Mouse (Mus musculus) spleen, adult 2 months (tissue): ENCODE results near the gene Rrnad1. TPM values are rescaled to one million over a fixed set of nuclear protein-coding genes. Genes with fewer than 3 reads are reported as not detected.
A peak's percentile ranks its signal among the peaks of the same experiment; 100 is the strongest.

Source experiments
- DNase-seq, 2 experiments: peaks; one replicate each; pipeline versions ENCODE4 v3.0.0 to v3.0.0-alpha.2; 2012 to 2021; ENCODE audit warnings: low spot score in 2 of 2, low read depth in 1 of 2
- H3K27ac ChIP-seq: fragments of 200-500 bp; 2 replicates; pipeline ENCODE4 v1.5.1; 2012; ENCODE audit warnings: low read length, inconsistent platforms; ENCODE audit not compliant: insufficient read depth
- H3K27me3 ChIP-seq: fragments of 200-500 bp; 2 replicates; pipeline ENCODE4 v1.6.1; 2012; ENCODE audit warnings: mild to moderate bottlenecking, moderate library complexity, low read length, inconsistent platforms; ENCODE audit not compliant: control insufficient read depth, insufficient read depth
- H3K36me3 ChIP-seq: fragments of 200-500 bp; 2 replicates; pipeline ENCODE4 v1.6.1; 2012; ENCODE audit warnings: mild to moderate bottlenecking, low read length, inconsistent platforms; ENCODE audit not compliant: control insufficient read depth, insufficient read depth
- H3K4me1 ChIP-seq: fragments of 200-500 bp; 2 replicates; pipeline ENCODE4 v1.6.1; 2011; ENCODE audit warnings: inconsistent platforms; ENCODE audit not compliant: control insufficient read depth, insufficient read depth, insufficient read length
- H3K4me3 ChIP-seq: fragments of 200-500 bp; 2 replicates; pipeline ENCODE4 v1.5.1; 2011; ENCODE audit warnings: mild to moderate bottlenecking, inconsistent platforms; ENCODE audit not compliant: insufficient read depth, insufficient read length; ENCODE audit errors: extremely low read depth
- CTCF ChIP-seq: fragments of 200-500 bp; IDR thresholded peaks from 2 replicates; pipeline ENCODE4 v1.5.1; 2011; ENCODE audit warnings: mild to moderate bottlenecking, inconsistent platforms; ENCODE audit not compliant: insufficient read depth, insufficient read length, insufficient replicate concordance; ENCODE audit errors: extremely low read depth
- POLR2A ChIP-seq: fragments of 200-500 bp; IDR thresholded peaks from 2 replicates; pipeline ENCODE4 v1.6.1; 2011; ENCODE audit warnings: low read depth, low read length, inconsistent platforms
- WGBS: fragments of 180-500 bp; shearing (Covaris S2); methylation state at CpG from one replicate; pipeline ENCODE4 v1.1.7; 2018; 5-methylcytosine and 5-hydroxymethylcytosine counted together
- polyA plus RNA-seq: library from polyadenylated mRNA; depleted of rRNA; stranded (reverse); fragments of >200 nt; gene quantifications from 2 replicates; pipeline ENCODE4 v1.2.3, GENCODE M21; 2012

Gene Rrnad1
- polyA plus RNA-seq, 1 experiment, result 35.6 TPM

GRCm38 (mm10) chr3:87916990-87917389 is 13.5 kb downstream of the Rrnad1 start:
- TF ChIP-seq POLR2A (no peak), CTCF (no peak)
- Histone ChIP-seq H3K4me3 (no peak overlapping the region), H3K27me3 (no peaks in the 10 kb centered on the region), H3K27ac (no peak overlapping the region), H3K36me3 (peaks cover 22% of the 10 kb centered on the region), H3K4me1 (no peaks in the 10 kb centered on the region)
- no peak for DNase-seq
- WGBS, result 95% methylated on average over 1 of the region's 1 CpGs

DNA sequence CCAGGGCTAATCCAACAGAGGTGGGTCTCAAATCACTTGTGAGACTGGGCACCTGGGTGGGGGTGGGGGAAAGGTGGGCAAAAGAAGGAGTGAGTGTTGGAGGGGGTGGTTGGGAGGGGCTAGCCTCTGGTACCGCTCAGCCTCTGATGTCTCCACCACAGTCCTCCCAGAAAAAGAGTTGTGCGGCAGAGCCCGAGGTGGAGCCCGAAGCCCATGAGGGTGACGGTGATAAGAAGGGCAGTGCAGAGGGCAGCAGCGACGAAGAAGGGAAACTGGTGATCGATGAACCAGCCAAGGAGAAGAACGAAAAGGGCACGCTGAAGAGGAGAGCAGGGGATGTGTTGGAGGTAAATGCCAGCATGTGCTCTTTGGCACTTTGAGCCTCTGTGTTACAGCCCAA is 16.6 kb downstream of the Rrnad1 start:
- peaks cover 10% of the 10 kb centered on the region; the same call in 1 of the 2 replicates for H3K4me1 ChIP-seq
- H3K4me3 ChIP-seq, result no peak overlapping the region
- WGBS, result 96% methylated on average over 10 of the region's 10 CpGs
- peaks cover 20% of the 10 kb centered on the region for H3K36me3 ChIP-seq
- H3K27me3 ChIP-seq, result no peaks in the 10 kb centered on the region
- DNase-seq, result no peak
- TF ChIP-seq CTCF, result no peak
- no peak for TF ChIP-seq POLR2A
- no peak overlapping the region for H3K27ac ChIP-seq

DNA sequence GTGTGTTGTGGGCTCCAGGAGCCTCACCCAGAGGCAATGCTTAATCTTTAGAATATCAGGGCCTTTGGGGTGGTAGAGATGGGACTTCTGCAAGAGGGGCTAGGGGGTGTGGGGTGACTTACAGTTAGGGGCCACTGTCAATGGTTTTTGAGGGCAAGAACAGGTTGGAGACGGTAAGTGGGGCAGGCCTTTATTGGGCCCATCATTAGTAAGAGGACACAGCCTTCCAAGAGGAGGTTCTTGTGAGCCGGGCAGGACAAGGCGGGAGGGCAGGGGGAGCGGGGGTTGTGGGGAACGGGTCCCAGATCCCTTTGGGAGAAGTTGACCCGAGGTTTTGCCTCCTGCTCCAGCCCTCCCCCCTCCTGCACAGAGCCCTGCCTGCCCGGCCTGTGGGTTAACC is 17.0 kb downstream of the Rrnad1 start:
- DNase-seq, result no peak
- Histone ChIP-seq H3K36me3 (peaks cover 20% of the 10 kb centered on the region), H3K27me3 (no peaks in the 10 kb centered on the region), H3K4me1 (peaks cover 10% of the 10 kb centered on the region; the same call in 1 of the 2 replicates), H3K27ac (no peak overlapping the region), H3K4me3 (no peak overlapping the region)
- TF ChIP-seq CTCF (no peak), POLR2A (no peak)
- WGBS, result 94% methylated on average over 7 of the region's 7 CpGs

GRCm38 (mm10) chr3:87910573-87911141 is 19.9 kb downstream of the Rrnad1 start:
- WGBS, result 35% methylated on average over 12 of the region's 12 CpGs
- Histone ChIP-seq H3K36me3 (peaks cover 17% of the 10 kb centered on the region), H3K27me3 (no peaks in the 10 kb centered on the region), H3K4me1 (peaks cover 16% of the 10 kb centered on the region; the same call in 1 of the 2 replicates), H3K4me3 (peak overlapping the region; percentile 60), H3K27ac (peak overlapping the region; percentile 72)
- TF ChIP-seq POLR2A, result no peak
- peak in 1 of 2 experiments; percentile 39 for DNase-seq

DNA sequence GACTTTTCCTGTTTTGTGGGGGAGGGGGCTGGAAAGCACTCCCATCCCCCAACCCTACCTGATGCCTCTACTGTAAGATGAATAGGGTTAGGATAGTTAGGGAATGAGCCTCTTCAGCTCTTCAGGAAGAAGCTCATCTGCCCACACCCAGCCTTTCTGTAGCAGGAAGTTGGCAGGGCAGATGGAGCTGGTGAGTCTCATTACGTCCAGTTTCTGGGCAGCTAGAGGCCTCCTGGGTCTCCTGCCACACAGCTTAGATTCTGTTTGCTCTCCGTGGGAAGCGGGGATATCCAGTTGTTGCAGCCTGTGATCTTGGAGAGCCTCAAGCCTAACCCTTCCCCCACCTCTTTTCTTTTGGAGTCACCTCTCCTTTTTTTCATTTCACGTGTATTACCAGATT is 20.6 kb downstream of the Rrnad1 start:
- H3K4me1 ChIP-seq, result peaks cover 16% of the 10 kb centered on the region; the same call in 1 of the 2 replicates
- WGBS, result 49% methylated on average over 4 of the region's 4 CpGs
- 0 out of 2 replicates have a peak overlapping the region, but pooled peaks have one; percentile 11 for H3K27ac ChIP-seq
- peaks cover 13% of the 10 kb centered on the region for H3K36me3 ChIP-seq
- no peaks in the 10 kb centered on the region for H3K27me3 ChIP-seq
- DNase-seq, result no peak
- H3K4me3 ChIP-seq, result no peak overlapping the region
- no peak for TF ChIP-seq POLR2A
- no peak for TF ChIP-seq CTCF

DNA sequence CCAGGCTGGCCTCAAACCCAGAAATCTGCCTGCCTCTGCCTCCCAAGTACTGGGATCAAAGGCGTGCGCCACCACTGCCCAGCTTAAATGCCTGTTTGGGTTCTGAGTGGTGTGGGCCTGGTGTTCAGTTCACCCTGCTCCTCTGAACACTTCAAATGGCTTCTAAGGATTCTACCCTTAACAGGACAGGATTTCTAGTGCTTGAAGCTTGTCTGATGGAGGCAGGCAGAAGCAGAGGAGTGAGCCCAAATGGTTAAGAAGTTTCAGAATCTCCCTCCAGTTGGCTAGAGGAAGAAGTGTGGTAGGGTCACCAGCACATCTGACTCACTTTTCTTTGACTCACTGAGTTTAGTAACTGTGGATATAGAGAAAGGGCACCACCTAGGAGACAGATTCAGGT is 21.1 kb downstream of the Rrnad1 start:
- Histone ChIP-seq H3K4me1 (peaks cover 16% of the 10 kb centered on the region; the same call in 1 of the 2 replicates), H3K36me3 (peaks cover 8% of the 10 kb centered on the region), H3K27me3 (no peaks in the 10 kb centered on the region), H3K27ac (no peak overlapping the region), H3K4me3 (no peak overlapping the region)
- WGBS, result 92% methylated on average over 2 of the region's 2 CpGs
- no peak for DNase-seq
- TF ChIP-seq CTCF, result no peak

- 3% methylated on average over 1 of the region's 1 CpGs for WGBS
- no peak for TF ChIP-seq POLR2A
- TF ChIP-seq CTCF, result no peak
Measured at GRCm38 (mm10) chr3:87907906-87908305, 22.6 kb downstream of the Rrnad1 start.

More at GRCm38 (mm10) chr3:87907906-87908305, 22.6 kb downstream of the Rrnad1 start:
- Histone ChIP-seq H3K27me3 (no peaks in the 10 kb centered on the region), H3K27ac (no peak overlapping the region), H3K4me3 (peak overlapping the region; percentile 96; the same call in 1 of the 2 replicates), H3K4me1 (peaks cover 16% of the 10 kb centered on the region; the same call in 1 of the 2 replicates), H3K36me3 (no peaks in the 10 kb centered on the region)
- no peak for DNase-seq
